Mouse (Mus musculus) lung, adult 2 months (tissue): ENCODE results near the gene Patz1.

Experiments used
- CTCF ChIP-seq: fragments of 200-500 bp; IDR thresholded peaks from 2 replicates; pipeline ENCODE4 v1.5.1; 2011; ENCODE audit warnings: mild to moderate bottlenecking, low read length, control low read depth; ENCODE audit not compliant: insufficient read depth
- POLR2A ChIP-seq: fragments of 200-500 bp; IDR thresholded peaks from 2 replicates; pipeline ENCODE4 v1.6.1; 2011; ENCODE audit warnings: low read depth, mild to moderate bottlenecking, control low read depth, low read length, borderline replicate concordance; ENCODE audit errors: extremely low read depth

GRCm38 (mm10) chr11:3307875-3308274 is 19.2 kb downstream of the Patz1 start:
- TF ChIP-seq POLR2A (no peak), CTCF (no peak)
